Mouse (Mus musculus) heart, embryonic 13.5 days (tissue): ENCODE measurements around the gene Hbp1. TPM values are rescaled to one million over a fixed set of nuclear protein-coding genes. Genes with fewer than 3 reads are reported as not detected.

Source experiments
- ATAC-seq: fragments of 200-750 bp; cut with Nextera tagmentation; 2 replicates; pipeline ENCODE4 v1.8.0; 2017; ENCODE audit warnings: moderate TSS enrichment; ENCODE audit not compliant: insufficient number of reproducible peaks, low FRiP score, low TSS enrichment; ENCODE audit errors: extremely low read depth
- H3K27ac ChIP-seq: fragments of 300-500 bp; sonication (generic); replicated peaks from 2 replicates; pipeline ENCODE4 v1.5.1; 2015; ENCODE audit warnings: moderate library complexity, mild to moderate bottlenecking, inconsistent platforms
- H3K27me3 ChIP-seq: fragments of 300-500 bp; sonication (generic); replicated peaks from 2 replicates; pipeline ENCODE4 v1.6.1; 2015; ENCODE audit warnings: mild to moderate bottlenecking, inconsistent platforms
- H3K36me3 ChIP-seq: fragments of 300-500 bp; sonication (generic); 2 replicates; pipeline ENCODE4 v1.6.1; 2015; ENCODE audit warnings: mild to moderate bottlenecking, inconsistent platforms
- H3K4me1 ChIP-seq: fragments of 300-500 bp; sonication (generic); 2 replicates; pipeline ENCODE4 v1.6.1; 2015; ENCODE audit warnings: inconsistent platforms
- H3K4me2 ChIP-seq: fragments of 300-500 bp; sonication (generic); 2 replicates; pipeline ENCODE4 v1.6.1; 2015; ENCODE audit warnings: inconsistent platforms, mild to moderate bottlenecking, moderate library complexity
- H3K4me3 ChIP-seq: fragments of 300-500 bp; sonication (generic); 2 replicates; pipeline ENCODE4 v1.5.1; 2015; ENCODE audit warnings: moderate library complexity, mild to moderate bottlenecking, inconsistent platforms
- H3K9ac ChIP-seq: fragments of 300-500 bp; sonication (generic); 2 replicates; pipeline ENCODE4 v1.6.1; 2015; ENCODE audit warnings: inconsistent platforms, mild to moderate bottlenecking, moderate library complexity
- H3K9me3 ChIP-seq: fragments of 300-500 bp; sonication (generic); 2 replicates; pipeline ENCODE4 v1.6.1; 2016; ENCODE audit warnings: inconsistent platforms
- WGBS: fragments of 180-500 bp; shearing (Covaris S2); methylation state at CpG from one replicate; pipeline ENCODE4 v1.1.7; 2015; ENCODE audit warnings: mixed read lengths; 5-methylcytosine and 5-hydroxymethylcytosine counted together
- polyA plus RNA-seq: library from polyadenylated mRNA; unstranded; fragments of >200 nt; fragmentation: Nextera tagmentation; extraction: Ambion mirVana; gene quantifications from 2 replicates; pipeline ENCODE4 v1.2.1, GENCODE M21; 2015

The Hbp1 gene
- polyA plus RNA-seq, 1 experiment from 2014 or later: 89.2 TPM

DNA sequence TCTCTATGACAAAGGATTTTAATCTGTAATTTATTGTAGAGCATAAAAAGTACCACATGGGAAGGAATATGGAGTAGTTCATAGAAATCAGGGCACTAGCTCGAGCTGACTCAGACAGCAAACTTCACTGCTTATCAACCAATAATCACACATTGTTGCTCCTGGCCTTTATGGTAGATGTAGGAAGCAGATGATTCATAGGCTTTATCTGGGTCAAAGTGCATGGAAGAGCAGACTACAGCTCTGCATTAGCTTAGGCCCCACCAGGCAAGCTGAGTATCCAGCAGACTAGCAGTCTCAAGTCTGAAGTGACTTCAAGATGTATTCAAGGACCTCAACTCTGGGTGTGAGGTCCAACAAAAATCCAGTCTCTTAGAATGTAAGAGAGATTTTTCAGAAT lies 67.6 kb downstream of the Hbp1 start:
- ATAC-seq: no peak
- no peak overlapping the region for H3K4me2 ChIP-seq

DNA sequence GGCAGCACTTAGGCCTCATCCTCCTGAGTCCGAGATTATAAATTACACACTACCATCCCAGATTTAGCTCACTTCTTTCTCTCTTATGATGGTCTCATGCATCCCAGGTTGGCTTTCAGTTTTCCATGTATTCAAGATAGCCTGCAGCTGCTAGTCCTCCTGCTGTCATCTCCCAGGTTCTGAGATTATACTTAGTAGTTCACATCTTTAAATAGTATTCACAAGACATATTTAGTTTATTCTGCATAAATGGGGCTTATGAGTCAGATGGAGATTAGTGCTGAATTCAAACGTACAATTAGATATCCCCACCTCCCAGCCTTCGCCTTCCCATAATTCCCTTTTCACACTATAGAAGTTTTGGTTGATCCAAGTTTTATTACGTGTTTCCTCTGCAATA lies 73.6 kb downstream of the Hbp1 start:
- Histone ChIP-seq H3K4me3 (no peak overlapping the region), H3K27ac (peak overlapping the region; percentile 20; the same call in 1 of the 2 replicates), H3K9me3 (no peaks in the 10 kb centered on the region), H3K27me3 (no peaks in the 10 kb centered on the region), H3K4me2 (no peak overlapping the region), H3K36me3 (no peaks in the 10 kb centered on the region), H3K9ac (no peak overlapping the region), H3K4me1 (peaks cover 7% of the 10 kb centered on the region; the same call in 1 of the 2 replicates)
- no peak for ATAC-seq
- 62% methylated on average over 4 of the region's 4 CpGs for WGBS

More for the DNA sequence above, 67.6 kb downstream of the Hbp1 start:
- WGBS: 61% methylated on average over 1 of the region's 1 CpGs
- H3K36me3 ChIP-seq: peaks cover 18% of the 10 kb centered on the region
- H3K27me3 ChIP-seq: no peaks in the 10 kb centered on the region
- no peak overlapping the region for H3K4me3 ChIP-seq
- no peaks in the 10 kb centered on the region for H3K4me1 ChIP-seq
- no peaks in the 10 kb centered on the region for H3K9me3 ChIP-seq
- H3K27ac ChIP-seq: no peak overlapping the region
- no peak overlapping the region for H3K9ac ChIP-seq

Other genes with a start within 250 kb of the Hbp1 start
- gene Gpr22, start 236.6 kb downstream of the Hbp1 start, polyA plus RNA-seq: 12.9 and 16.4 TPM in 2 replicates
- 11.8 and 13.6 TPM in 2 replicates for gene Prkar2b, start 110.8 kb upstream of the Hbp1 start, polyA plus RNA-seq